Mouse (Mus musculus) neural tube, embryonic 13.5 days (tissue): Measurements from ENCODE around the gene 1700069L16Rik. TPM values are rescaled to one million over a fixed set of nuclear protein-coding genes. Genes with fewer than 3 reads are reported as not detected.
A peak's percentile ranks its signal among the peaks of the same experiment; 100 is the strongest.

Source experiments
- ATAC-seq: fragments of 200-750 bp; cut with Nextera tagmentation; 2 replicates; pipeline ENCODE4 v1.8.0; 2017; ENCODE audit warnings: low read depth, mild to moderate bottlenecking, moderate TSS enrichment, moderate library complexity
- H3K27ac ChIP-seq: fragments of 300-500 bp; sonication (generic); replicated peaks from 2 replicates; pipeline ENCODE4 v1.5.1; 2015; ENCODE audit warnings: moderate library complexity, mild to moderate bottlenecking, inconsistent platforms
- H3K27me3 ChIP-seq: fragments of 300-500 bp; sonication (generic); 2 replicates; pipeline ENCODE4 v1.6.1; 2015; ENCODE audit warnings: mild to moderate bottlenecking, inconsistent platforms
- H3K36me3 ChIP-seq: fragments of 300-500 bp; sonication (generic); 2 replicates; pipeline ENCODE4 v1.6.1; 2015; ENCODE audit warnings: mild to moderate bottlenecking, inconsistent platforms
- H3K4me1 ChIP-seq: fragments of 300-500 bp; sonication (generic); replicated peaks from 2 replicates; pipeline ENCODE4 v1.6.1; 2015; ENCODE audit warnings: inconsistent platforms
- H3K4me2 ChIP-seq: fragments of 300-500 bp; sonication (generic); 2 replicates; pipeline ENCODE4 v1.6.1; 2015; ENCODE audit warnings: inconsistent platforms, mild to moderate bottlenecking, moderate library complexity
- H3K4me3 ChIP-seq: fragments of 300-500 bp; sonication (generic); 2 replicates; pipeline ENCODE4 v1.5.1; 2015; ENCODE audit warnings: mild to moderate bottlenecking, inconsistent platforms
- H3K9ac ChIP-seq: fragments of 300-500 bp; sonication (generic); 2 replicates; pipeline ENCODE4 v1.6.1; 2015; ENCODE audit warnings: moderate library complexity, mild to moderate bottlenecking, inconsistent platforms
- H3K9me3 ChIP-seq: fragments of 300-500 bp; sonication (generic); 2 replicates; pipeline ENCODE4 v1.6.1; 2016; ENCODE audit warnings: inconsistent platforms
- WGBS: fragments of 180-500 bp; shearing (Covaris S2); methylation state at CpG from one replicate; pipeline ENCODE4 v1.1.7; 2015; 5-methylcytosine and 5-hydroxymethylcytosine counted together
- polyA plus RNA-seq: library from polyadenylated mRNA; unstranded; fragments of >200 nt; fragmentation: Nextera tagmentation; extraction: Ambion mirVana; gene quantifications from 2 replicates; pipeline ENCODE4 v1.2.1, GENCODE M21; 2015

Gene 1700069L16Rik
- polyA plus RNA-seq, 1 experiment from 2014 or later, result not detected

DNA sequence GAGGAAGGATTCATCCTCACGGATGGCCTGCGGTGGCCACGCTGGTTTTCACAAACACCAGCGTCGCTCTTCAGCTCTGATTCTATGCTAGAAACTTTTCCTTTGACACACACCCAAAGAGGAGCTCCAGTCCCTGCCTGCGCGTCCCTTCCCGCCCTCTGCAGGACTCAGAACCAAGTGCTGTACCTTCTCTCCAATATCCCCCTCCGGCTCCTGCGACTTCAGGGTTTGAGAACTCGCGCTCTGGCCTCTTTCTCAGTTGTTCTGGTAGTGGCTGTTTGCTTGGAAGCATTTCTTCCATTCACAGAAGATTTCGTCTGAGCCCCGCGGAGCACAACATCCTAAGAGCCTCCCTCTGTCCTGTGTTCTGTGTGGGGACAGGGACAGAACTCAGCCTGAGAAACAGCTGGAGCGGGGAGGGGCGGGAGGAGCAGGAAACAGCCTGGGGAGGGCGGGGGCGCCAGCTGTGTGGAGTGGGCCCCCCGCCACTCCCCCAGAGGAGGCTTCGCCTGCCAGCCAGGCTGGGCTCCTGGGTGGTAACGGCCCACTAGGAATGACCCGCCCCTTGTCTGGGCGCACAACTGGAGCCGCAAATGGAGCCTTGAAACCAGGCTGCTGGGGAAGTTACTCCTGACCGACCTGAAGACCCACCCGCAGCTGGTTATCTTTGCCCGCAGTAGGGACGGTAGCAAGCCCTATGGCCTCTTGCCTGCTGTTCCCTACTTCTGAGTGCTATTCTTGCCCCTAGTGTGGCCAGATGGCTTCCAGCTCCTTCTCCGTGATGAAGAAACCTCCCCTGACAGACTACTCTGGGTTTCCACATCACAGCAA, 74.3 kb downstream of the 1700069L16Rik start, which contains the start of gene Cmklr1:
Gene Cmklr1 (minus strand): TSS at position 392 of the 831 bp plus-strand sequence.
- Histone ChIP-seq H3K36me3 (no peaks in the 10 kb centered on the region), H3K27me3 (peaks cover 30% of the 10 kb centered on the region), H3K4me1 (peaks cover 18% of the 10 kb centered on the region), H3K4me2 (peak within 1 kb of the TSS; percentile 40), H3K4me3 (peak within 1 kb of the TSS; percentile 22), H3K27ac (no peak within 1 kb of the TSS; the same call in 1 of the 2 replicates), H3K9me3 (no peaks in the 10 kb centered on the region), H3K9ac (peak within 1 kb of the TSS; percentile 45)
- ATAC-seq, result peak; percentile 22
- WGBS, result 9% methylated on average over 30 of the region's 30 CpGs

DNA sequence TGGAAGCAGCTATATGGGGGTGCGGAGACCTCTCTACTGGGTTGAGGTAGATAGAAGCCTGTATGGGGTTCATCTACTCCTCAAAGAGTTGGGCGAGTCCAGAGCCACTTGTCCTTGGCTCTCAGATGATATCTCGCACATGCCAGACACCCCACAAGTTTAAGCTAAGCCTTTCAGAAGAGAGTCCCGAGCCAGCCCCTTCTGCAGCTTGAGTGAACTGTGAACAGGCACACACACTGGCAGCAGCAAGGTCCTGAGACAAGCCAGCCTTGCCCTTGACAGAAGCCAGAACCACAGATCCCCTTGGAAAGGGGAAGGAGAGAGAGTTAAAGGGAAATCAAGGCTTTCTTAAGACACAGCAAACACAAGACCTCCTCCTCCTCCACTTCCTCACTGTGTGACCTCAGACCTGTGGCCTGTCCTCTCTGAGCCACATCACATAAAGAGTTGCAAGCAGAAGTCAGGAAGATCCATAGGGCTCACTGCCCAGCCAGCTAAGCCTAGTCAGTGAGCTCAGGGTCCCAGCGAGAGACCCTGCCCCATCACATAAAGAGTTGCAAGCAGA, 75.8 kb downstream of the 1700069L16Rik start:
- 93% methylated on average over 5 of the region's 5 CpGs for WGBS
- no peak for ATAC-seq
- H3K4me2 ChIP-seq, result peak overlapping the region; percentile 40; the same call in 1 of the 2 replicates
- no peaks in the 10 kb centered on the region for H3K36me3 ChIP-seq
- peaks cover 18% of the 10 kb centered on the region for H3K4me1 ChIP-seq
- H3K27me3 ChIP-seq, result peaks cover 34% of the 10 kb centered on the region
- no peak overlapping the region for H3K4me3 ChIP-seq
- no peak overlapping the region for H3K27ac ChIP-seq
- H3K9ac ChIP-seq, result no peak overlapping the region
- H3K9me3 ChIP-seq, result no peaks in the 10 kb centered on the region

DNA sequence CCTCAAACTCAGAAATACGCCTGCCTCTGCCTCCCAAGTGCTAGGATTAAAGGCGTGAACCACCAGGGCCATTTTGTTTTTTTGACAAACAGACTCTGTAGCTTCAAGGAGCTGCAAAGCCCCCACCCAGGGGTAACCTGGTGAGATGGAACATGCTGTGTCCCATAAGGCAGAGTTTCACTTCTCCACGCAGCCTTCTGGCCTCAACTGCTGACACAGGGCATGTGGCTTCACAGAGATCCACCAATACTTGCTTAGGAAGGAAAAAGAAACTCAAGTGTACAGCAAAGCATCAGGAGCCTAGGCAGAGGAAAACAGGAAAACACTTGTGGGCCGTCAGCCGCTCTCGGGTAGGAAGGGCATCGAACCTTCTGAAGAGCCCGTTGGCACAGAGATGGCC, 77.4 kb downstream of the 1700069L16Rik start:
- Histone ChIP-seq H3K9ac (no peak overlapping the region), H3K27me3 (peaks cover 34% of the 10 kb centered on the region), H3K27ac (no peak overlapping the region), H3K4me2 (no peak overlapping the region), H3K9me3 (no peaks in the 10 kb centered on the region), H3K36me3 (no peaks in the 10 kb centered on the region), H3K4me3 (no peak overlapping the region), H3K4me1 (peaks cover 24% of the 10 kb centered on the region)
- ATAC-seq, result no peak
- 90% methylated on average over 8 of the region's 8 CpGs for WGBS

DNA sequence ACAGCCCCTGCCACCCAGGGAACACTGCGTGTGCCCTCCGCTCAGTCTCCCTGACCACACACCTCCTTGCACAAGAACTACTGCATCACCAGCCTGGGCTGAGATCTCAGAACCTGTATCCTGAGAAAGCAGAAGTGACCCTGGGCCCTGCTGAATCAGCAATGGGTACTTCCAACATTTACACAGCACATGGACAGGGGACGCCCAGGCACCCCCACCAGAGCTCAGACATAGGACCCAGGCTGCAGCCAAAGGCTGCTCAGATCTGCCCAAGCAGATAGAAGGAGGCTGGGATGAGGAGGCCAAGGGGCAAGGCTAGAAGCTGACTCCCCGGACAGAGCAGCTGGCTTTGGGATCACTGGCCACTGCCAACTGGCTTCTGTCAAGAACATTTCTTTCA, 80.1 kb downstream of the 1700069L16Rik start:
- Histone ChIP-seq H3K9me3 (no peaks in the 10 kb centered on the region), H3K9ac (no peak overlapping the region), H3K36me3 (no peaks in the 10 kb centered on the region), H3K27me3 (peaks cover 16% of the 10 kb centered on the region), H3K27ac (no peak overlapping the region), H3K4me2 (no peak overlapping the region), H3K4me3 (no peak overlapping the region), H3K4me1 (peaks cover 21% of the 10 kb centered on the region)
- ATAC-seq, result no peak
- 87% methylated on average over 4 of the region's 4 CpGs for WGBS

DNA sequence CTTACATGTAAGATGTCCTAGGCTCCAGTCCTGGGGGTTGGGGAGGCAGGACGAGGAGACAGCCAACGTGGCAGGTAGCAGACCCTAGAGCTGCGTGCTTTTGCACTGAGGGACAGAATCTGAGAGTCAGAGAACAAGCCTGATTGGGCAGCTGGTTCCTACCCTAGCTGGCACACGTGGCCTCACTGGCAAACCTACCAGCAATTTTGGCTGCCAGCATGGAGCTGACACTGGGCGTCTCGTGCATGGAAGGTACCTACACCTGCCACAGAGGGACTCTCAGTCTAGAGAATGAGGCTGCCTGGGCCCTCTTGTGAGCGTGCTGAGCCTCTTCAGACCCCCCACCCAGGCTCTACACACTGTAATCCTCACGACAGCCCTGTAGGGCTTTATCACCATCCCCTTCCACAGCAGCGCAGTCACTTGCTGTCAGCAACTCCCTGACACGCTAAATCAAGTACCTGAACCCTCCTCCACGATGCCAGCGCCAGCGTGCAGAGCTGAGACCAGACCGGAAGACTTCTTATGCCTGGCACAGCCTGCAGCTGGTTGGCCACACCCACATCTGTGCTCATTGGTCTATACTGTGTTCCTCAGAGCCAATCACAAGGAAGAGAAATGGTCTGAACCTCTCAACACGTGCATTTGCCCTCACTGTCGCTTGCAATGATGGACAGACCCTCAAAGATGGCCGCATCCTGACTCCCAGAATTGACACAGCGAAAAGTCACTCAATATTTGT, 81.3 kb downstream of the 1700069L16Rik start:
- H3K4me2 ChIP-seq, result peak overlapping the region; percentile 48
- ATAC-seq, result peak; percentile 91
- 48% methylated on average over 18 of the region's 18 CpGs for WGBS
- no peaks in the 10 kb centered on the region for H3K36me3 ChIP-seq
- H3K27me3 ChIP-seq, result 0 out of 2 replicates have a peak, but pooled peaks cover 5% of the 10 kb centered on the region
- H3K9ac ChIP-seq, result 0 out of 2 replicates have a peak overlapping the region, but pooled peaks have one; percentile 50
- H3K27ac ChIP-seq, result no peak overlapping the region
- H3K4me1 ChIP-seq, result peaks cover 21% of the 10 kb centered on the region
- no peaks in the 10 kb centered on the region for H3K9me3 ChIP-seq
- peak overlapping the region; percentile 22 for H3K4me3 ChIP-seq

Other genes starting within 250 kb of the 1700069L16Rik start
- gene Wscd2, start 234.4 kb downstream of the 1700069L16Rik start, polyA plus RNA-seq, result 16.3 and 16.5 TPM in 2 replicates
- 2.2 and 2.6 TPM in 2 replicates for gene Cmklr1, start 74.3 kb downstream of the 1700069L16Rik start, polyA plus RNA-seq
- gene Ficd, start 11.0 kb upstream of the 1700069L16Rik start, polyA plus RNA-seq, result 7.9 and 8.2 TPM in 2 replicates
- 45.5 and 47.0 TPM in 2 replicates for gene Sart3, start 47.7 kb upstream of the 1700069L16Rik start, polyA plus RNA-seq
- 85.7 and 93.0 TPM in 2 replicates for gene Iscu, start 48.0 kb upstream of the 1700069L16Rik start, polyA plus RNA-seq
- gene Tmem119, start 75.7 kb upstream of the 1700069L16Rik start, polyA plus RNA-seq, result 12.6 and 19.9 TPM in 2 replicates
- gene Selplg, start 107.9 kb upstream of the 1700069L16Rik start, polyA plus RNA-seq, result 1.9 and 2.5 TPM in 2 replicates
- 183 and 200 TPM in 2 replicates for gene Coro1c, start 184.0 kb upstream of the 1700069L16Rik start, polyA plus RNA-seq